Mouse (Mus musculus): ENCODE results near the gene Lpcat3. TPM values are rescaled to one million over a fixed set of nuclear protein-coding genes. Genes with fewer than 3 reads are reported as not detected.

Gene Lpcat3
- polyA plus RNA-seq, 1 experiment from 2014 or later = 40.0 TPM

GRCm38 (mm10) chr6:124740211-124740887, 77.5 kb downstream of the Lpcat3 start:
- peak overlapping the region; percentile 84 for H3K9ac ChIP-seq
- H3K4me1 ChIP-seq (replicated peaks) = peaks cover 35% of the 10 kb centered on the region
- peak overlapping the region; percentile 60 for H3K4me3 ChIP-seq
- peak overlapping the region; percentile 80 for H3K4me2 ChIP-seq
- H3K36me3 ChIP-seq = peaks cover 32% of the 10 kb centered on the region
- H3K27ac ChIP-seq (ENCODE audit: poor library complexity, severe bottlenecking) = peak overlapping the region; percentile 98
- no peaks in the 10 kb centered on the region for H3K9me3 ChIP-seq (replicated peaks)
- peak; percentile 40 for ATAC-seq (ENCODE audit: insufficient number of reproducible peaks, low FRiP score)
- under 1% methylated on average over 28 of the region's 29 CpGs for WGBS
- no peaks in the 10 kb centered on the region for H3K27me3 ChIP-seq (replicated peaks)

- no peaks in the 10 kb centered on the region for H3K9me3 ChIP-seq (replicated peaks)
- no peaks in the 10 kb centered on the region for H3K27me3 ChIP-seq (replicated peaks)
- under 1% methylated on average over 41 of the region's 41 CpGs for WGBS
- peak; percentile 76 for ATAC-seq (ENCODE audit: insufficient number of reproducible peaks, low FRiP score)
- peak within 1 kb of the TSS; percentile 98 for H3K27ac ChIP-seq (ENCODE audit: poor library complexity, severe bottlenecking)
- H3K36me3 ChIP-seq = peaks cover 32% of the 10 kb centered on the region
- peak within 1 kb of the TSS; percentile 80 for H3K4me2 ChIP-seq
- peaks cover 38% of the 10 kb centered on the region for H3K4me1 ChIP-seq (replicated peaks)
- H3K4me3 ChIP-seq = peak within 1 kb of the TSS; percentile 60
- H3K9ac ChIP-seq = peak within 1 kb of the TSS; percentile 84
These were observed 78.3 kb downstream of the Lpcat3 start, which contains the start of gene Grcc10 for GRCm38 (mm10) chr6:124740888-124741761. Gene Grcc10 (minus strand): TSS chr6:124741374.

GRCm38 (mm10) chr6:124741842-124742241, 79.0 kb downstream of the Lpcat3 start:
- H3K9ac ChIP-seq = peak overlapping the region; percentile 84
- no peaks in the 10 kb centered on the region for H3K9me3 ChIP-seq (replicated peaks)
- H3K27me3 ChIP-seq (replicated peaks) = no peaks in the 10 kb centered on the region
- peak overlapping the region; percentile 60 for H3K4me3 ChIP-seq
- no peak for ATAC-seq (ENCODE audit: insufficient number of reproducible peaks, low FRiP score)
- H3K4me1 ChIP-seq (replicated peaks) = peaks cover 45% of the 10 kb centered on the region
- H3K36me3 ChIP-seq = peaks cover 36% of the 10 kb centered on the region
- H3K27ac ChIP-seq (ENCODE audit: poor library complexity, severe bottlenecking) = peak overlapping the region; percentile 98
- peak overlapping the region; percentile 80 for H3K4me2 ChIP-seq
- WGBS = 76% methylated on average over 3 of the region's 3 CpGs

- Histone ChIP-seq H3K27me3 (replicated peaks) (no peaks in the 10 kb centered on the region), H3K9ac (no peak overlapping the region), H3K4me3 (no peak overlapping the region), H3K4me2 (no peak overlapping the region), H3K4me1 (replicated peaks) (peaks cover 45% of the 10 kb centered on the region), H3K27ac (ENCODE audit: poor library complexity, severe bottlenecking) (no peak overlapping the region), H3K36me3 (peaks cover 47% of the 10 kb centered on the region), H3K9me3 (replicated peaks) (no peaks in the 10 kb centered on the region)
- ATAC-seq (ENCODE audit: insufficient number of reproducible peaks, low FRiP score) = no peak
- WGBS = 87% methylated on average over 15 of the region's 15 CpGs
These were observed 80.2 kb downstream of the Lpcat3 start for GRCm38 (mm10) chr6:124742839-124743514.

- peaks cover 39% of the 10 kb centered on the region for H3K4me1 ChIP-seq (replicated peaks)
- H3K4me2 ChIP-seq = no peak overlapping the region
- peaks cover 54% of the 10 kb centered on the region for H3K36me3 ChIP-seq
- WGBS = 89% methylated on average over 8 of the region's 8 CpGs
- H3K9ac ChIP-seq = no peak overlapping the region
- no peaks in the 10 kb centered on the region for H3K27me3 ChIP-seq (replicated peaks)
- no peak overlapping the region for H3K4me3 ChIP-seq
- H3K27ac ChIP-seq (ENCODE audit: poor library complexity, severe bottlenecking) = no peak overlapping the region
- no peak for ATAC-seq (ENCODE audit: insufficient number of reproducible peaks, low FRiP score)
- no peaks in the 10 kb centered on the region for H3K9me3 ChIP-seq (replicated peaks)
These were observed 80.8 kb downstream of the Lpcat3 start for GRCm38 (mm10) chr6:124743647-124744046.

GRCm38 (mm10) chr6:124744755-124745321, 82.0 kb downstream of the Lpcat3 start:
- Histone ChIP-seq H3K9me3 (replicated peaks) (no peaks in the 10 kb centered on the region), H3K4me3 (peak overlapping the region; percentile 53), H3K27me3 (replicated peaks) (no peaks in the 10 kb centered on the region), H3K4me2 (peak overlapping the region; percentile 84), H3K27ac (ENCODE audit: poor library complexity, severe bottlenecking) (peak overlapping the region; percentile 58), H3K36me3 (peaks cover 59% of the 10 kb centered on the region), H3K4me1 (replicated peaks) (peaks cover 27% of the 10 kb centered on the region), H3K9ac (peak overlapping the region; percentile 61)
- 72% methylated on average over 26 of the region's 26 CpGs for WGBS
- ATAC-seq (ENCODE audit: insufficient number of reproducible peaks, low FRiP score) = no peak

GRCm38 (mm10) chr6:124745490-124746295, 82.9 kb downstream of the Lpcat3 start:
- peak overlapping the region; percentile 53 for H3K4me3 ChIP-seq
- ATAC-seq (ENCODE audit: insufficient number of reproducible peaks, low FRiP score) = peak; percentile 84
- WGBS = 1% methylated on average over 85 of the region's 85 CpGs
- no peaks in the 10 kb centered on the region for H3K9me3 ChIP-seq (replicated peaks)
- peaks cover 61% of the 10 kb centered on the region for H3K36me3 ChIP-seq
- peak overlapping the region; percentile 83 for H3K9ac ChIP-seq
- peak overlapping the region; percentile 84 for H3K4me2 ChIP-seq
- peak overlapping the region; percentile 58 for H3K27ac ChIP-seq (ENCODE audit: poor library complexity, severe bottlenecking)
- no peaks in the 10 kb centered on the region for H3K27me3 ChIP-seq (replicated peaks)
- H3K4me1 ChIP-seq (replicated peaks) = peaks cover 24% of the 10 kb centered on the region

GRCm38 (mm10) chr6:124746296-124746605, 83.4 kb downstream of the Lpcat3 start:
- Histone ChIP-seq H3K36me3 (peaks cover 61% of the 10 kb centered on the region), H3K9ac (peak overlapping the region; percentile 83), H3K4me1 (replicated peaks) (peaks cover 24% of the 10 kb centered on the region), H3K4me3 (peak overlapping the region; percentile 53), H3K4me2 (peak overlapping the region; percentile 84), H3K27me3 (replicated peaks) (no peaks in the 10 kb centered on the region), H3K27ac (ENCODE audit: poor library complexity, severe bottlenecking) (peak overlapping the region; percentile 58; the same call in 1 of the 2 replicates), H3K9me3 (replicated peaks) (no peaks in the 10 kb centered on the region)
- WGBS = 24% methylated on average over 8 of the region's 8 CpGs
- no peak for ATAC-seq (ENCODE audit: insufficient number of reproducible peaks, low FRiP score)

GRCm38 (mm10) chr6:124746654-124747632, 84.1 kb downstream of the Lpcat3 start:
- Histone ChIP-seq H3K9me3 (replicated peaks) (no peaks in the 10 kb centered on the region), H3K4me3 (peak overlapping the region; percentile 53), H3K36me3 (peaks cover 61% of the 10 kb centered on the region), H3K27me3 (replicated peaks) (no peaks in the 10 kb centered on the region), H3K4me2 (peak overlapping the region; percentile 84), H3K4me1 (replicated peaks) (peaks cover 20% of the 10 kb centered on the region), H3K9ac (peak overlapping the region; percentile 83; the same call in 1 of the 2 replicates), H3K27ac (ENCODE audit: poor library complexity, severe bottlenecking) (0 out of 2 replicates have a peak overlapping the region, but pooled peaks have one; percentile 58)
- ATAC-seq (ENCODE audit: insufficient number of reproducible peaks, low FRiP score) = no peak
- 84% methylated on average over 7 of the region's 7 CpGs for WGBS
